Comparison of ENCODE assay signal across 14 mouse cellular contexts in the genomic region with DNA sequence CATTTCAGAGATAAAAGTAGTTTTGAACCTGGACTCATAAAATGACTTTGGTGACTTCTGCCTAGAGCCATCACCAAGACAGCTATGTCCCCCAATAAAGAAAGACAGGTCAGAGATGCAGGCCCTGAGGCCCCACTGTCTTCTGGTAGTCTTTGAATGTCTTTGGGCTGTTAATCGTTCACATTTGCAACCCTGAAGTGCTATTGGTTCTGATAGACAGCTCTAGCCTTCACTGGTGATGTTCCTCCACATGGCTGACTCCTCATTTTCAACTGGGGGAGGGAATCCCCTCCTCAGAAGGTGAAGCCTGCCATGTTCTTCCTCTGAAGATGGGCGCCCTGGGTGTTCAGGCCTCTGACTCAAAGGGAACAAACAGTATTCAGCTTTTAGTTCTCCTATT.
"Had no signal": no experiment of that assay in that cellular context is flagged by ENCODE, and none has a peak within 500 bp of the region (broad histone marks: within the 10 kb centered on the region; RNA-seq: fewer than 3 reads in every experiment).

No protein-coding gene starts in this region.

- DNase-seq: lung, adult 18-20 months; lung, embryonic 14.5 days; lung, postnatal 10 days; lung, postnatal 4 days; right cerebral cortex, postnatal 14 days; thymus, adult 2 months; thymus, postnatal 14 days; thymus, postnatal 36 days had no signal

- H3K27me3 ChIP-seq: midbrain, embryonic 13.5 days; neural tube, embryonic 12.5 days; stomach, embryonic 15.5 days had no signal

- H3K4me1 ChIP-seq: neural tube, embryonic 12.5 days; stomach, embryonic 15.5 days had no signal

- H3K36me3 ChIP-seq: midbrain, embryonic 10.5 days; midbrain, embryonic 13.5 days; neural tube, embryonic 12.5 days; stomach, embryonic 15.5 days had no signal

- H3K9me3 ChIP-seq: midbrain, embryonic 10.5 days; midbrain, embryonic 13.5 days; neural tube, embryonic 12.5 days; stomach, embryonic 15.5 days had no signal

- H3K27ac ChIP-seq: midbrain, embryonic 13.5 days; neural tube, embryonic 12.5 days; stomach, embryonic 15.5 days; stomach, postnatal 0 days had no signal

- H3K9ac ChIP-seq: lung, embryonic 14.5 days; midbrain, embryonic 13.5 days; neural tube, embryonic 12.5 days; stomach, embryonic 15.5 days had no signal

- H3K4me3 ChIP-seq: midbrain, embryonic 10.5 days; midbrain, embryonic 13.5 days; myocyte; neural tube, embryonic 12.5 days; stomach, embryonic 15.5 days had no signal
